Mouse (Mus musculus): ENCODE results near the gene Tmeff2.

DNA sequence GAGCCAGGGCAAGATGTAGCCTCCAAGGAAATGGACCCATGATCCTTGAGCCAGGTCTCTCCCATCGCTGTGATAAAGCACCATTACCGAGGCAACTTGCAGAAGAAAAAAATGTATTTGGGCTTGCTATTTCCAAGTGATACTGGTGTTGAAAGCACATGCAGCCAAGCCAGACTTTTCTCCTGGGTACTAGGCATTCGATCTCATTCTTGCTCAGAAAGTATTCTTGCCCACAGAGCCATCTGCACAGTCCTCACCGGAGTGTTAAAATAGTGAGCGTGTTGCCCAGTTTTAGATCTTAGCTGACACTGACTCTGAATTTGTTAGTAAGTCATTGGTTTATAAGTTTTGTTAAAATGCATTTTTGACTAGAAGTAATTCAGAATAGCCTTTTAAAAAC is 215.3 kb downstream of the Tmeff2 start:
- TF ChIP-seq CTCF (IDR thresholded peaks at IDR 0.05; ENCODE audit: insufficient read depth, low read length), result no peak
- no peak for TF ChIP-seq POLR2A (IDR thresholded peaks at IDR 0.05; ENCODE audit: borderline replicate concordance, extremely low read depth, low read depth, low read length)

Data from lung, adult 2 months (tissue).